Mouse (Mus musculus): ENCODE measurements around the gene Sppl2a.
"Not testable (repeated sequence)": the region's sequence is repeated elsewhere in the genome, so short reads cannot be mapped to it uniquely, and the experiment has no call there.

Gene Sppl2a

GRCm38 (mm10) chr2:126896941-126897340 lies 36.1 kb downstream of the Sppl2a start:
- no peak for DNase-seq (ENCODE audit: extremely low spot score, low read depth, low spot score)

GRCm38 (mm10) chr2:126894245-126894644 lies 38.8 kb downstream of the Sppl2a start:
- DNase-seq (ENCODE audit: extremely low spot score, low read depth, low spot score): no peak

- no peak for DNase-seq (ENCODE audit: extremely low spot score, low read depth, low spot score)
Measured at GRCm38 (mm10) chr2:126892316-126892715, 40.7 kb downstream of the Sppl2a start.

GRCm38 (mm10) chr2:126891743-126892142 lies 41.3 kb downstream of the Sppl2a start:
- no peak for DNase-seq (ENCODE audit: extremely low spot score, low read depth, low spot score)

- DNase-seq (ENCODE audit: extremely low spot score, low read depth, low spot score): no peak
Measured at GRCm38 (mm10) chr2:126887141-126887540, 45.9 kb downstream of the Sppl2a start.

- DNase-seq (ENCODE audit: extremely low spot score, low read depth, low spot score): no peak
Measured at GRCm38 (mm10) chr2:126885871-126886270, 47.2 kb downstream of the Sppl2a start.

- DNase-seq (ENCODE audit: extremely low spot score, low read depth, low spot score): not testable (repeated sequence)
Measured at GRCm38 (mm10) chr2:126882711-126883110, 50.3 kb downstream of the Sppl2a start.

- DNase-seq (ENCODE audit: extremely low spot score, low read depth, low spot score): no peak
Measured at GRCm38 (mm10) chr2:126877991-126878390, 55.0 kb downstream of the Sppl2a start.

- peak; percentile 67 for DNase-seq (ENCODE audit: extremely low spot score, low read depth, low spot score)
Measured at GRCm38 (mm10) chr2:126875871-126876796, 56.9 kb downstream of the Sppl2a start, which contains the start of gene Trpm7. Gene Trpm7, minus strand, starts transcription at chr2:126876230.

- peak; percentile 6 for DNase-seq (ENCODE audit: extremely low spot score, low read depth, low spot score)
Measured at GRCm38 (mm10) chr2:126875516-126875835, 57.6 kb downstream of the Sppl2a start.

- peak; percentile 12 for DNase-seq (ENCODE audit: extremely low spot score, low read depth, low spot score)
Measured at GRCm38 (mm10) chr2:126874809-126875515, 58.1 kb downstream of the Sppl2a start.

- DNase-seq (ENCODE audit: extremely low spot score, low read depth, low spot score): no peak
Measured at GRCm38 (mm10) chr2:126866301-126866700, 66.7 kb downstream of the Sppl2a start.

- no peak for DNase-seq (ENCODE audit: extremely low spot score, low read depth, low spot score)
Measured at GRCm38 (mm10) chr2:126865501-126866199, 67.4 kb downstream of the Sppl2a start.

GRCm38 (mm10) chr2:126865026-126865425 lies 68.0 kb downstream of the Sppl2a start:
- no peak for DNase-seq (ENCODE audit: extremely low spot score, low read depth, low spot score)

GRCm38 (mm10) chr2:126844751-126845150 lies 88.3 kb downstream of the Sppl2a start:
- DNase-seq (ENCODE audit: extremely low spot score, low read depth, low spot score): no peak
